Mouse (Mus musculus): Measurements from ENCODE around the gene Vmn1r174. TPM values are rescaled to one million over a fixed set of nuclear protein-coding genes. Genes with fewer than 3 reads are reported as not detected.

The Vmn1r174 gene
- polyA plus RNA-seq (2012; rRNA removed), result not detected in 2 replicates

DNA sequence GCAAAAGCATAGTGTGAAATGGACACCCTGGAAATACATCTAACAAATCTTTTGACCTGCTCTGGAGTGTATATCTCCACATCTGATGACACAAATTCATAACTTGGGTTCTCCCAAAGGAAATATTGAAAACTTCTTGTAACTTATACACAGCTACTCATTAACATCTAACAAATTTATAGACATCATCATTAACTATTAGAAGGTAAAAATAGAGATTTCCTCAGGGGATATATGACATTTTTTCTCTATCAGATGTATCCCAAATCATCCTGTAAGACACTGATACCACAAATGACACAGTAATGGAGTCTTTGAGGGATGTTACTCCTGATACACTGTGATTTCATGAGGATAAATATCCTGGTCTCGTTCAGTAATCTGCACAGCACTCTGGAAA lies at the start of gene Vmn1r174:
Vmn1r174 (plus strand) TSS at position 301 of the 400 bp plus-strand sequence.

DNA sequence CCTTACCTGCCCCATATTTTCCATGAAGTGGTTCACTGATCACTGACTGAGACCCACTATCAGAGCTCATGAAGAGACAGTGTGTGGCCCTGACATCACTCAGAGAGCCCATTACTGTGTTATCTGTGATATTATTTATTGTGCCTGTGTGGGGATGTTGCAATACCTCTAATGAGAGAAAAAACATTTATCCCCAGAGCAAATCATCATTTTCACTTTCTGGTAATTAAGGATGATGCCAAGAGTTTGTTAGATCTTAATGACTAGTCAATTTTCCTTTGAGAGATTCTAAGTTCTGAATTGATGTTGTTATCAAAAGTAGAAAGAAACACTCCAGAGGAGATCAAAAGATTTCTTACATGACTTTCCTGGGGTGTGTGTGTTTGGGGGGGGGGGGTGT lies 58.5 kb downstream of the Vmn1r174 start, which contains the start of gene Vmn1r175:
Vmn1r175 (minus strand) TSS at position 101 of the 400 bp plus-strand sequence.

Other genes with a start within 250 kb of the Vmn1r174 start
- not detected in 2 replicates for gene Vmn1r167, start 245.1 kb upstream of the Vmn1r174 start, polyA plus RNA-seq (2012; rRNA removed)
- not detected in 2 replicates for gene Vmn1r168, start 212.5 kb upstream of the Vmn1r174 start, polyA plus RNA-seq (2012; rRNA removed)
- gene Vmn1r169, start 176.7 kb upstream of the Vmn1r174 start, polyA plus RNA-seq (2012; rRNA removed), result not detected in 2 replicates
- gene Vmn1r170, start 146.1 kb upstream of the Vmn1r174 start, polyA plus RNA-seq (2012; rRNA removed), result not detected in 2 replicates
- not detected in 2 replicates for gene Vmn1r171, start 121.5 kb upstream of the Vmn1r174 start, polyA plus RNA-seq (2012; rRNA removed)
- not detected in 2 replicates for gene Vmn1r172, start 94.0 kb upstream of the Vmn1r174 start, polyA plus RNA-seq (2012; rRNA removed)
- gene Vmn1r173, start 51.6 kb upstream of the Vmn1r174 start, polyA plus RNA-seq (2012; rRNA removed), result not detected in 2 replicates
- gene Vmn1r175, start 58.4 kb downstream of the Vmn1r174 start, polyA plus RNA-seq (2012; rRNA removed), result not detected in 2 replicates
- not detected in 2 replicates for gene Vmn1r176, start 85.1 kb downstream of the Vmn1r174 start, polyA plus RNA-seq (2012; rRNA removed)
- gene Vmn1r177, start 114.2 kb downstream of the Vmn1r174 start, polyA plus RNA-seq (2012; rRNA removed), result not detected in 2 replicates
- not detected in 2 replicates for gene Vmn1r178, start 139.7 kb downstream of the Vmn1r174 start, polyA plus RNA-seq (2012; rRNA removed)
- gene Vmn1r179, start 174.7 kb downstream of the Vmn1r174 start, polyA plus RNA-seq (2012; rRNA removed), result not detected in 2 replicates
- not detected in 2 replicates for gene Vmn1r180, start 198.4 kb downstream of the Vmn1r174 start, polyA plus RNA-seq (2012; rRNA removed)
- gene Vmn1r181, start 222.3 kb downstream of the Vmn1r174 start, polyA plus RNA-seq (2012; rRNA removed), result not detected in 2 replicates
- gene V1rd19, start 249.4 kb downstream of the Vmn1r174 start, polyA plus RNA-seq (2012; rRNA removed), result not detected in 2 replicates

Data from central nervous system, embryonic 18 days (tissue).